Mouse (Mus musculus): ENCODE measurements around the gene Gtf2e1. TPM values are rescaled to one million over a fixed set of nuclear protein-coding genes. Genes with fewer than 3 reads are reported as not detected.

Gene Gtf2e1
- total RNA-seq (2021) = 14.3 and 15.0 TPM in 2 replicates
- long read RNA-seq, experiment 1, transcript Gtf2e1-201 (5 exons, 3,084 nt) = major isoform, 11 of 18 reads
- long read RNA-seq, experiment 1, partial matches to known transcripts = 3 of 18 reads
- long read RNA-seq, experiment 1, other reads (novel, unspliced or antisense) = 4 of 18 reads
- long read RNA-seq, experiment 2, transcript Gtf2e1-201 (5 exons, 3,084 nt) = major isoform, 10 of 13 reads
- long read RNA-seq, experiment 2, partial matches to known transcripts = 2 of 13 reads
- long read RNA-seq, experiment 2, other reads (novel, unspliced or antisense) = 1 of 13 reads

GRCm38 (mm10) chr16:37539611-37540580 is at the start of gene Gtf2e1, which contains the start of gene Rabl3:
TSS of gene Gtf2e1 (minus strand) at chr16:37539789.
TSS of gene Rabl3 (plus strand) at chr16:37539885.
- DNase-seq = peak; percentile 98

GRCm38 (mm10) chr16:37585129-37585563 is 45.6 kb upstream of the Gtf2e1 start:
- no peak for DNase-seq

- peak; percentile 69 for DNase-seq
These were observed 44.8 kb upstream of the Gtf2e1 start for GRCm38 (mm10) chr16:37584218-37585035.

GRCm38 (mm10) chr16:37583801-37584200 is 44.2 kb upstream of the Gtf2e1 start:
- DNase-seq = no peak

- no peak for DNase-seq
These were observed 43.7 kb upstream of the Gtf2e1 start for GRCm38 (mm10) chr16:37583306-37583705.

GRCm38 (mm10) chr16:37581901-37582300 is 42.3 kb upstream of the Gtf2e1 start:
- DNase-seq = no peak

GRCm38 (mm10) chr16:37580651-37581050 is 41.1 kb upstream of the Gtf2e1 start:
- DNase-seq = no peak

- no peak for DNase-seq
These were observed 40.4 kb upstream of the Gtf2e1 start, which contains the start of gene Hgd for GRCm38 (mm10) chr16:37579994-37580393. TSS of gene Hgd (plus strand) at chr16:37580153.

- DNase-seq = no peak
These were observed 40.0 kb upstream of the Gtf2e1 start for GRCm38 (mm10) chr16:37579591-37579990.

- DNase-seq = no peak
These were observed 35.7 kb upstream of the Gtf2e1 start for GRCm38 (mm10) chr16:37575325-37575724.

GRCm38 (mm10) chr16:37573061-37573460 is 33.5 kb upstream of the Gtf2e1 start:
- DNase-seq = no peak

- DNase-seq = no peak
These were observed 32.6 kb upstream of the Gtf2e1 start for GRCm38 (mm10) chr16:37572117-37572754.

- no peak for DNase-seq
These were observed 32.0 kb upstream of the Gtf2e1 start for GRCm38 (mm10) chr16:37571554-37571953.

- DNase-seq = no peak
These were observed 27.8 kb upstream of the Gtf2e1 start for GRCm38 (mm10) chr16:37567113-37568050.

- DNase-seq = no peak
These were observed 26.5 kb upstream of the Gtf2e1 start for GRCm38 (mm10) chr16:37566107-37566506.

- no peak for DNase-seq
These were observed 25.5 kb upstream of the Gtf2e1 start for GRCm38 (mm10) chr16:37565117-37565516.

- no peak for DNase-seq
These were observed 23.4 kb upstream of the Gtf2e1 start for GRCm38 (mm10) chr16:37562961-37563360.

GRCm38 (mm10) chr16:37562414-37562813 is 22.8 kb upstream of the Gtf2e1 start:
- no peak for DNase-seq

GRCm38 (mm10) chr16:37552824-37553223 is 13.2 kb upstream of the Gtf2e1 start:
- DNase-seq = no peak

GRCm38 (mm10) chr16:37550981-37551380 is 11.4 kb upstream of the Gtf2e1 start:
- no peak for DNase-seq
